Mouse (Mus musculus) gastrocnemius, postnatal 4 days (tissue): ENCODE results near the gene Eloa. TPM values are rescaled to one million over a fixed set of nuclear protein-coding genes. Genes with fewer than 3 reads are reported as not detected.
"Not testable (repeated sequence)": the region's sequence is repeated elsewhere in the genome, so short reads cannot be mapped to it uniquely, and the experiment has no call there.

Source experiments
- DNase-seq, 2 experiments: peaks; one replicate each; pipeline ENCODE4 v3.0.0; 2021 to 2022; ENCODE audit warnings: low spot score in 2 of 2, mixed read lengths in 2 of 2
- total RNA-seq, 2 experiments: library from RNA; stranded (reverse); gene quantifications; 2 replicates each; pipeline ENCODE4 v1.2.3; 2021

The Eloa gene
- total RNA-seq, 2 experiments from 2014 or later, result 43.9 to 45.9 TPM

DNA sequence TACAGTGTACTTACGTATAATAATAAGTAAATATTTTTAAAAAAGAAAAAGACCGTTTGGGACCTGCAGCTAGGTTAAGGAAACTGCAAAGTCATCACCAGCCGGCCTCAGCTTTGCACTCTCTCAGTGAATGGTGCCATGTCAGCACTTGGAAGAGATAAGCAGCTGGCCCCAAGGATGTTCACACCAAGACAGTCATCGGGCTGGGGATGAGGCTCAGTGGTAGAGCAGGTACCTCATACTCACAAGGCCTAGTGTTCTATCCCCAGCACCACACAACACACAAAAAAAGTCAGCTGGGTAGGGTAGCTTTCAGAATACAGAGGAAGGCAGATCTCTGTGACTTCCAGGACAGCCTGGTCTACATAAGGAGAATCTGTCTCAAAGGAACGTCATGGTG, 36.4 kb downstream of the Eloa start:
- no peak for DNase-seq

- no peak for DNase-seq
Observed at GRCm38 (mm10) chr4:135984556-135984955, 37.0 kb downstream of the Eloa start.

DNA sequence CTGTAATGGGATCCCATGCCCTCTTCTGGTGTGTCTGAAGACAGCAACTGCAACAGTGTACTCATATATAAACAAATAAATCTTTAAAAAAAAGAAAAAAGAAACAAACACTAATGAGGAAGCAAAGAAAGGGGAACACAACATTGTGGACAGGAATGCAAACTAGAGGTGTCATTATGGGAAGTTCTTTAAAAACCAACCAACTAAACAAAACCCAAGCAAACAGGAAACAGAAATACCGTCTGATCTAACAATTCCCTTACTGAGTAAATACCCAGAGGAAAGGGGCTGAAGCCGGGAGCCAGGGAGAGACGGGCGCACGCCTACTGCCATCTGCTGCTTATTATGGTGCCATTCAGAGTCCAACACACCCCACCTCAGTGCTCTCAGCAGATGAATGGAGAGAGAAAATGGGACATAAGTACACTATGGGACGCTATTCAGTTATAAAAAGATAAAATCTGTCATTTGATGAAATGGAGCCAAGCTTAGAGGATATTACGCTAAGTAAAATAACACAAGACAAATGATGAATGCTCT, 40.0 kb downstream of the Eloa start:
- no peak for DNase-seq

- not testable (repeated sequence) for DNase-seq
Observed at GRCm38 (mm10) chr4:135980223-135980622, 41.3 kb downstream of the Eloa start.

DNA sequence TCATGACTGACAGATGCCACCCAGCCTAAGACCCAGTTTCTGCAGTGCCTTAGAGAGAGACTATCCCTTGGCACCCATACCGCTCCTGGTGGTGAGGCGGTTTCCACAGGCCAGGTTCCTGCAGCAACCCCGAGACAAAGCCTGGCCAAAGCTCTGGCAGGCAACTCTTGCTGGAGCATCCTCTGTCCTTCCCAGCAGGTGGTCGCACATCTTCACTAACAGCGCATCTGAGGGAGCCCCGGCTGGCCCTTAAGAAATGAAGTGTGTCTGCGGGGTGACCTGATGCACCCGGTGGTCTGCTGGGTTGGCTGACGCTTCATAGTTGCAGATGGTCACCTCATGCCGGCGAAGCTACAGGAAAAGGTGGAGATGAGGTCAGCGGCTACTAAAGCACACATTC, 45.4 kb downstream of the Eloa start:
- no peak for DNase-seq

DNA sequence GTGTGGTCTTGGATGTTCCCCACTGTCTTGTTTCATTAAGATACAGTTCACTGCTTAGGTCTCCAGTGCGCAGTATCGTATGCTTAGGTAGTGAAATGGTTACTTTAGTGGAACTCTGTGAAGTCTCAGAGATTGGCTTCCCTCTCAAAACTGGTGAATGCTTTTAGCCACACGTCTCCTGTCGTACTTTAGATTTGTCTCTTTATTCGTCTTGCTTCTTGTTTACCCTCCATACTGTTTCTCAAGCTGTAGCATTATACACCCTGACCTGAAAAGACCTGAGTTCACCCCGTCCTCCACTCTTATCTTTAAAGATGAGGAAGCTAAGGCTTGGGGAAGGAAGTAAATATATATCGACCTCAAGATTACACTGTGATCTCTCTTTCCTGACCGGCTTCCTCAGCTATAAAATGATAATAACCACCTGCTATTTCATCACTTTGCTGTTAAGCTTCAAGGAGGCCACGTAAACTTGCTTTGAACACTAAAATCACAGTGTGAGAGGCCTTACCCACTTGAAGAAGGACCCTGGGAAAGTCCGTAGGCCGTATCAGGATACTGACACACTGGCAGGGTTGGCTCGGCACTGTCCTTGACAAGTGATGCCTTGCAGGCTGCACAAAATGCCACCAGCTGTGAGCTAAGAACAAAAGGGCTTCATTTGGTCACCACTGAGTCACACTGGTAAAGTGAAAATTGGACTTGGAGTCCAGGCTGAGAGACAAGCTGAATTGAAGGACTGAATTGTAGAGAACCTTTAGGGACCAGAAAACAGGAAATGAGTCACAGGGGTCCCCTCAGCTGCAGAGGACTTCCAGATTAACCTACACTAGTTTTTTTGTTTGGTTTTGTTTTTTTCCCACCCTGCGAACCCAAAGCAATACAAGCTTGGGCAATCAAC, 48.4 kb downstream of the Eloa start:
- DNase-seq, result no peak

GRCm38 (mm10) chr4:135972556-135972906, 49.0 kb downstream of the Eloa start, which contains the start of gene Lypla2:
TSS of gene Lypla2 (minus strand) at chr4:135972626.
- DNase-seq, result peak; percentile 83 to 92

- DNase-seq, result no peak
Observed at GRCm38 (mm10) chr4:135971805-135972555, 49.6 kb downstream of the Eloa start.

DNA sequence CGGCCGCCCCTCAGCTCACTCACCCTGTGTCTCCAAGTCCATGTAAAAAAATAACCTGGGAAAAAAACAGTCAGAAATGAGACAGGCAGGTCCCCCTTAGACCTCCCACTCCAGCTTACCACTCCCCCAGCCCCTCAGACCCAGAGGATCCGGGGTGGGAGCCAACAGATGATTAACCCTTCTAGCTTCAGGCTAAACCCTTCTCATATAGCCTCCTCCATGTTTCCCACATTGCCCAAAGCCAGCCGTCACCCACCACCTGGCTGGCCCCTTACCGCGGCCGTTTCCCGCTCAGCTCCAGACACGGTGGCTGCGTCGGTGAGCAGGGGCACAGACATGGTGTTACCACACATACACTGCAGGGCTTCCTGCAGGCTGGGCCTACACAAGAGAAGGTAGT, 51.0 kb downstream of the Eloa start:
- DNase-seq, result no peak

- DNase-seq, result no peak
Observed at GRCm38 (mm10) chr4:135969070-135969750, 52.4 kb downstream of the Eloa start.

GRCm38 (mm10) chr4:135968271-135968869, 53.2 kb downstream of the Eloa start:
- peak; percentile 24 to 39 for DNase-seq

DNA sequence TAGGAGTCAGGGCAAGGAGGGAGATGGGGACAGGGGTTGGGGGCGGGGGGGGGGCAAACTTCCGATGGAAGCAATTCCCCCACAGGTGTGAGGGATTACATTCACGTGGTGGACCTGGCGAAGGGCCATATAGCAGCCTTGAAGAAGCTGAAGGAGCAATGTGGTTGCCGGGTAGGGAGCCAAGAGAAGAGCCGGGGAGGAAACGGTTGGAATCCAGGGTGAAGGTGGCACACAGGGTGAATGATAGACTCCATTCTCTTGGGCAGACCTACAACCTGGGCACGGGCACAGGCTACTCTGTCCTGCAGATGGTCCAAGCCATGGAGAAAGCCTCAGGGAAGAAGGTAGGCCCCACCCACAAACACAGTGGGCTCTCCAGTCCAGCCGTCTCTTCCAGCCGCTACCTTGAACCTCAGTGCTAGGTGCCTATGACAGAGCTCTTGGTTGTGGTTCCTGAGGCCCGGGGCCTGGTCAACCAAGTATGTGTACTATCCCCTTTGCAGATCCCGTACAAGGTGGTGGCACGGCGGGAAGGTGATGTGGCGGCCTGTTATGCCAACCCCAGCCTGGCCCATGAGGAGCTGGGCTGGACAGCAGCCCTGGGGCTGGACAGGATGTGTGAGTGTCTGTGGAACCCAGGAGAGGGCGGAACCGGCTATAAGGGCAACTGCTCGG, 54.3 kb downstream of the Eloa start:
- peak in 1 of 2 experiments; percentile 20 for DNase-seq

DNA sequence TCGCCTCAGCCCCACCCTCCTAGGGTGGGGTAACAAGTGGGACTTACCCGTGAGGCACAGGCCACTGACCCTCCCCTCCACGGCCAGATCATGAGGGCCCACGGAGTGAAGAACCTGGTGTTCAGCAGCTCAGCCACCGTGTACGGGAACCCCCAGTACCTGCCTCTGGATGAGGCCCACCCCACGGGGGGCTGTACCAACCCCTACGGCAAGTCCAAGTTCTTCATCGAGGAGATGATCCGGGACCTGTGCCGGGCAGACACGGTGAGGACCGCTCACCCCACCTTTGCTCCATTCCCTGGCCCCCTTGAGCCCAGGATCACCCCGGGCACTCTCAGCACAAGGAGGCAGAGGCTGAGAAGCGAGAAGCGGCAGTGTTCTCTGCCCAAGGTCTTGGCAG, 55.3 kb downstream of the Eloa start:
- peak in 1 of 2 experiments; percentile 17 for DNase-seq

- DNase-seq, result no peak
Observed at GRCm38 (mm10) chr4:135965113-135965512, 56.5 kb downstream of the Eloa start.

DNA sequence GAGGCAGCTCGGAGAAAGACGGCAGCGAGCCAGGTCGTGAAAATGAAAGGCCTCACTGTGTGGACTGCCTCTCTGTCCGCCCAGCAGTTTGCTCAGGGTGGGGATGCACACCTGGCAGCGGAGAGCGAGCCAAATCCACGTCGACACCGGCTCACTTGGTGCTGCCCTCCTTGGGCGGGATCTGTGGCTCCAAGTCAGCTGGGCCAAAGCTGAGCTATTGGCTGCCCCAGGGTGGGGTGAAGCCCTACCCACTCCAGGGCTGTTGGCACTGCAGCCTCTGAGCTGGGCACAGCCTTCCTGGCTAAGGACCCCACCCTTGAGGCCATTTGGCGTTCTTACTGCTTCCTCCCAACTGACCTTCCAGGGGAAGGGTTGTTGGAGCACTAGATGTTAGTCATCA, 57.1 kb downstream of the Eloa start:
- DNase-seq, result peak; percentile 25 to 41

DNA sequence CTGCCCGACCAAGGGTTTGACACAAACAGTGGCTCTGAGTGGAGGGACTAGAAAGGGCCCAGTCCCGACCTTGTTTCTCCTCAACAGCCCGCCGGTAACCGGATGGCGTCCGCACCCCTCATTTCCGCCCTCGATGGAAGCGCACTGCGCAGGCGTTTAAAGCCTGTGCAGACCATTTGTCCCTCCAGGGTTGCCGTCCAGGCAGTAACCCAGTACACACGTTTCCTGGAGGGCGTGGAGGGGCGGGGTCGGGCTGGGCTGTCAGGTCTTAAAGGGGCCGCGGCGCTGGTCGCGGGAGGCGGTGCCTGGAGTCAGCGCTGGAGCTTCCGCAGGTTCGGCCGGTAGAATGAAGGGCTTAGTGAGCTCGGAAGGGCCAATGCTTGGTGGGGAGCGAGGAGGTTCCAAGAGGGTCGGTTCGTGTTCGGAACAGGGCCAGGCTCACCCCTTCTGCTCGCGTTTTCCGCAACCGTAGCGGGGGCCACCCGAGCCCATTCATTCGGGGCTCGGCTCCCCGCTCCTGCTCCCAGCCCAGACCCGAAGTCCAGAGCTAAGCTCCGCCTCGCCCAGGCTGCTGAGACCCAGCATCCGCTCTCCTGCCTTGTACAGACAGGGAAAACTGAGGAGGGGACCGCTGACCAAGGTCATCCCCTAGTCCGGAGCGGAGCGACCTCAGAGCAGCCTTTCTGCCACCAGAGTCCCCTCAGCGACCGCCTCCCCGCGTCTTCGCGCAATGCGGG, 57.9 kb downstream of the Eloa start, which contains the start of gene Gale:
Gene Gale, plus strand, starts transcription at position 271 of the 737 bp plus-strand sequence.
- DNase-seq, result peak; percentile 80 to 93

DNA sequence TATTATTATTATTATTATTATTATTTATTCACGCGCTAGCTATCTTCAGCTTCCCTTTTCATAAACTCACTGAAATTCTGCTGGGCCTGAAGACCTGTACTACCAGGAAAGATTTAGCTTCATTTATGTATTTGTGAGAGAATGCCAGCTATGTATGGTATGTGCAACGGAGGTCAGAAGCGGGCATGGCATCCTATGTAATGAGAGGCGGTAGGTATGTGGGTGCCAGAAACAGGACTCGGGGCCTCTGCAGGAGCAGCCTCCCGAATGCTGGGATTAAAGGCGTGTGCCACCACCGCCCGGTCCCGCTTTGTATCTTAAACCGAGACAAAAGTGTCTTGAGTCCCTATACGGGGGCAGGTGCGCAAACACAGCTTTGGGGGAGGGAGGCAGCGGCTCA, 58.6 kb downstream of the Eloa start:
- no peak for DNase-seq

GRCm38 (mm10) chr4:135962198-135962597, 59.4 kb downstream of the Eloa start:
- peak in 1 of 2 experiments; percentile 13 for DNase-seq

GRCm38 (mm10) chr4:135961709-135962108, 59.9 kb downstream of the Eloa start:
- DNase-seq, result peak in 1 of 2 experiments; percentile 11
